Mouse (Mus musculus): ENCODE results near the gene Cpeb3. TPM values are rescaled to one million over a fixed set of nuclear protein-coding genes. Genes with fewer than 3 reads are reported as not detected.
"Not testable (repeated sequence)": the region's sequence is repeated elsewhere in the genome, so short reads cannot be mapped to it uniquely, and the experiment has no call there.

Gene Cpeb3
- total RNA-seq, 2 experiments from 2014 or later, result 36.7 to 38.6 TPM

GRCm38 (mm10) chr19:37172096-37172495 lies 36.3 kb downstream of the Cpeb3 start:
- intact Hi-C loops (cut with DNase I), result loop anchor here (5.0 kb wide), 1 partner anchor 35 kb away; the partner anchor contains the start of genes Cpeb3 and March5
- DNase-seq, result no peak

- intact Hi-C loops (cut with DNase I), result no loop called here
- DNase-seq, result no peak
These were observed 51.5 kb downstream of the Cpeb3 start for GRCm38 (mm10) chr19:37156770-37157336.

- DNase-seq, result no peak
- intact Hi-C loops (cut with DNase I), result no loop called here
These were observed 52.4 kb downstream of the Cpeb3 start for GRCm38 (mm10) chr19:37156040-37156439.

- intact Hi-C loops (cut with DNase I), result no loop called here
- DNase-seq, result no peak
These were observed 61.3 kb downstream of the Cpeb3 start for GRCm38 (mm10) chr19:37147145-37147544.

GRCm38 (mm10) chr19:37145846-37146245 lies 62.6 kb downstream of the Cpeb3 start:
- intact Hi-C loops (cut with DNase I), result no loop called here
- DNase-seq, result no peak

- DNase-seq, result no peak
- intact Hi-C loops (cut with DNase I), result no loop called here
These were observed 63.0 kb downstream of the Cpeb3 start for GRCm38 (mm10) chr19:37145401-37145800.

- intact Hi-C loops (cut with DNase I), result no loop called here
- no peak for DNase-seq
These were observed 66.8 kb downstream of the Cpeb3 start for GRCm38 (mm10) chr19:37141623-37142022.

GRCm38 (mm10) chr19:37137133-37137532 lies 71.3 kb downstream of the Cpeb3 start:
- no peak for DNase-seq
- intact Hi-C loops (cut with DNase I), result no loop called here

GRCm38 (mm10) chr19:37135459-37135858 lies 72.9 kb downstream of the Cpeb3 start:
- DNase-seq; intact Hi-C loops (cut with DNase I): not testable (repeated sequence)

- intact Hi-C loops (cut with DNase I), result no loop called here
These were observed 74.7 kb downstream of the Cpeb3 start for GRCm38 (mm10) chr19:37133666-37134065.

GRCm38 (mm10) chr19:37131660-37132059 lies 76.7 kb downstream of the Cpeb3 start:
- DNase-seq, result no peak
- intact Hi-C loops (cut with DNase I), result no loop called here

More at GRCm38 (mm10) chr19:37133666-37134065, 74.7 kb downstream of the Cpeb3 start:
- DNase-seq, result no peak

GRCm38 (mm10) chr19:37128461-37128860 lies 79.9 kb downstream of the Cpeb3 start:
- intact Hi-C loops (cut with DNase I), result no loop called here
- no peak for DNase-seq

GRCm38 (mm10) chr19:37127018-37127567 lies 81.3 kb downstream of the Cpeb3 start:
- DNase-seq, result no peak
- intact Hi-C loops (cut with DNase I), result no loop called here

GRCm38 (mm10) chr19:37124961-37125360 lies 83.4 kb downstream of the Cpeb3 start:
- no peak for DNase-seq
- intact Hi-C loops (cut with DNase I), result no loop called here

- DNase-seq, result no peak
- intact Hi-C loops (cut with DNase I), result no loop called here
These were observed 89.1 kb downstream of the Cpeb3 start for GRCm38 (mm10) chr19:37119281-37119680.

- no peak for DNase-seq
- intact Hi-C loops (cut with DNase I), result no loop called here
These were observed 92.6 kb downstream of the Cpeb3 start for GRCm38 (mm10) chr19:37115824-37116223.

- intact Hi-C loops (cut with DNase I), result no loop called here
- DNase-seq, result no peak
These were observed 93.0 kb downstream of the Cpeb3 start for GRCm38 (mm10) chr19:37115374-37115773.

GRCm38 (mm10) chr19:37111831-37112230 lies 96.6 kb downstream of the Cpeb3 start:
- DNase-seq, result no peak
- intact Hi-C loops (cut with DNase I), result no loop called here

GRCm38 (mm10) chr19:37110494-37110893 lies 97.9 kb downstream of the Cpeb3 start:
- intact Hi-C loops (cut with DNase I), result no loop called here
- no peak for DNase-seq

GRCm38 (mm10) chr19:37109853-37110252 lies 98.5 kb downstream of the Cpeb3 start:
- DNase-seq, result no peak
- intact Hi-C loops (cut with DNase I), result no loop called here

GRCm38 (mm10) chr19:37100689-37101088 lies 107.7 kb downstream of the Cpeb3 start:
- no peak for DNase-seq
- intact Hi-C loops (cut with DNase I), result no loop called here

GRCm38 (mm10) chr19:37095666-37096330 lies 112.6 kb downstream of the Cpeb3 start:
- intact Hi-C loops (cut with DNase I), result no loop called here
- DNase-seq, result no peak
